Mouse (Mus musculus) right cerebral cortex, postnatal 10 days (tissue): Measurements from ENCODE around the gene Gng7.
A peak's percentile ranks its signal among the peaks of the same experiment; 100 is the strongest.

Experiments used
- DNase-seq, 2 experiments: peaks; one replicate each; pipeline ENCODE4 v3.0.0; 2021; ENCODE audit warnings: low spot score in 2 of 2

Gene Gng7

GRCm38 (mm10) chr10:80968106-80968505 lies 46.6 kb downstream of the Gng7 start:
- DNase-seq, result no peak

DNA sequence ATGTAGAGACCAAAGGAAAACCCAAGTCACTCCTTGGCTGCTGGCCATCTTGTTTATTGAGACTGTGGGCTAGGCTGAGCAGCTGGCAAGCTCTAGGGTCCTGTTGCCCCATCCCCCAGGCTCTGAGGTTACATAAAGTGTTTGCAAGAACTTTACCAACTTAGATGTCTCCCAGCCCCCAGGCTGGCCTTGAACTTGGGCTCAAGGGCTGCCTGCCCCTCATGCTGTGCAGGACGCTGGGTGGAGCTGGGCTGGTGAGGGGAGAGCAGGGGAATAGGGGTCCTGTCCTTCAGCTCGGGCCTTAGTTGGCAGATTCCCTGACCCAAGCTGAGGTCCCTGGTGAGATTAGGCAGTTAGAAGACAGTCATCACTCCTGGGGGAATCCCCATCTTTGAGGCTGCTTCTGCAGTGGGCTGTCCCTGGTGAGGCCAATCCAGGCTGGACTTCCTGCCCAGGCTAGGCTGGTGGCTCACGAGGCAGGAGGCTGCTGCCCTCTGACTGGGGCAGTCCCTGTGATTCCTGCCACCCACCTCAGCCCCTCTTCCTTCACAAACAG lies 47.6 kb downstream of the Gng7 start:
- DNase-seq, result no peak

DNA sequence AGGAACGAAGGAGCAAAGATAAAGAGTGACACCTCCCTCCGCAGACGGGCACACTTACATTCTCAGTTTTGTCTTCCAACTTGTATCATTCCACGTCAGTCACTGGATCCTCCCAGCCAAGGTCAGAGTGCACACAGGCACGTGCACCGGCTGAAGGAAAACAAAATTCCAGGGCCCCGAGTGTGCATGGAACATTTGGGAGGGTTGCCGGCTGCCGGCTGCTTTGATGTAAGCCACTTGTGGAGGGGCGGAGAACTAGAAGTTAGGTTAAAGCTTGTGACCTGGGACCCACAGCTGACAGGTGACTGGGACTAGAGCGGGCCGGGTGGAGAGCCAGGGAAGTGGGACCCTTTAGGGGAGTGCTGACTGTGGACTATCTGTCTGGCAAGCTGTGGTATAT lies 48.4 kb downstream of the Gng7 start:
- DNase-seq, result no peak

- no peak for DNase-seq
Observed at GRCm38 (mm10) chr10:80963031-80963975, 51.4 kb downstream of the Gng7 start.

DNA sequence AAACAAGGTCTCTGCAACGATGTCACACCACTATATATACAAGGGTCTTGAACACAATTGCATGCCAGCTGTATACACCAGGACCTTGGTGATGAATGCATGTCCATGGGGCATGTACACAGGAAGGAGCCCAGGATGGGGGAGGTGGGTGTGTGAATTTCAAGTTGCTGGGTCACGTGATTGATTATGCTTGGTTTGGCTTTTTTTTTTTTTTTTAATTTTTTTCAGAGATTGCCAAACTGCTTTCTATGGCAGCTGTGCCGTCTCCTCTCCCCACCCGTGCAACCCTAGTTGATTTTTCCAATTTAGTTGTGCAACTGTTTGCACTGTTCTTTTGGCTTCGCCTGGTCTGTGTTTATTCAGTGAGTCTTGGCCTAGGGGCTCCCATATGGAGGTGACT lies 52.2 kb downstream of the Gng7 start:
- no peak for DNase-seq

DNA sequence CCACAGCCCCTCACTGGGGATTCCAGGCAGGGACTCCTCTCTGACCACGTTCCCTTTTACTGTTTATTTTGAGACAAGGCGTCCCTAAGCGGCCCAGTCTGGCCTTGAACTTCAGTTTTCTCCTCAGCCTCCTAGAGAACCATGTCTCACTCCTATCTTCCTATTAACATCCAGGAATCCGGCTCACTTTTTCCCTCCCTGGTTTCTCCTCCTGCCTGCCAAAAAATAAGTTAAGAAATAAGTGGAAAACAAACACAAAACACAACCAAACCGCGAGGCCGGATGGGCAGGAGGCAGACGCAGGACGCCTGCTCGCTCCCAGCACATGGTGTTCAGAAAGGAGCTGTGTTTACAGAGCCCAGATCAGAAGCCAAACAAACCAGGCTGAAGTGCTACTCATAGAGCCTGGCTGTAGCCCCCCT lies 52.7 kb downstream of the Gng7 start:
- no peak for DNase-seq

DNA sequence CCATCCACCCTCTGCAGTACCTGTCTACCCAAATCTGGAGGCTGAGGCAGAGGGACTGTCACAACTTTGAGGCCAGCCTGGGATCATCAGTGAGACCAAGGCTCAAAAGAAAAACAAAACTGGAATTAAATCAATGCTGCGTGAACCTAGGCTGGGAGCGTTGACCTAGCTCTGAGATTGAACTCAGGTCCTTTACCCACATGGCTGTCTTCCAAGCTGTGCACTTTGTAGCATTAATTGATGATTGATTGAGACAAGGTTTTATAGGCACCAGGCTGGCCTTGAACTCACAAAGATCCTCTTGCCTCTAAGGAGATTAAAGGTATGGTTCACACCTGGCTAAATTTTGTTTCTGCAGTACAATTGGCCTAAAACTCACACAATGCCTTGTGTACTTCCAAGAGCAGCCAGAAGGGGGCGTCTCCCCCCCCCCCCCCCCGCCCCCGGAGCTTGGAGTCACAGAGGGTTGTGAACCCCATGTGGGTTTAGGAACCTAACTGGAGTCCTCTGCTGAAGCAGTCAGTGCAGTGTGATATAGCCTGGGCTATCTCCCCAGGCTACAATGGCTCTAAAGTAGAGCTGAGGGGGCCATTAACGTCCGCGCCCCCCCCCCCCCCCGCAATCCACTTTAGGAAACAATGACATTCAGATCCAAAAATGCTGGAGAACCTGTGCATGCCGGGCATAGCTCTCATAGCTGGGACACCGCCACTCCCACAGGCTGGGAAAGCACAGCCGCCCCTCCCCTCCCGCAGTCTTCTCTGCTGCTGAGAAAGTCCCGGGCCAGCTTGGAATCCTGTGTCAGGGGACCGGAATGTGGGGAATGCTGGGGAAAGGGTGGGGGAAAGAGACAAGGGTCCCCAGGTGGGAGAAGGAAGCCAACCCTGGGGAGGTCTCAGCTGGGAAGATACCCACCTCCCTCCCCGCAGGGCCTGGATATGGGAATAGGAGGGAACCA lies 53.9 kb downstream of the Gng7 start:
- DNase-seq, result no peak

DNA sequence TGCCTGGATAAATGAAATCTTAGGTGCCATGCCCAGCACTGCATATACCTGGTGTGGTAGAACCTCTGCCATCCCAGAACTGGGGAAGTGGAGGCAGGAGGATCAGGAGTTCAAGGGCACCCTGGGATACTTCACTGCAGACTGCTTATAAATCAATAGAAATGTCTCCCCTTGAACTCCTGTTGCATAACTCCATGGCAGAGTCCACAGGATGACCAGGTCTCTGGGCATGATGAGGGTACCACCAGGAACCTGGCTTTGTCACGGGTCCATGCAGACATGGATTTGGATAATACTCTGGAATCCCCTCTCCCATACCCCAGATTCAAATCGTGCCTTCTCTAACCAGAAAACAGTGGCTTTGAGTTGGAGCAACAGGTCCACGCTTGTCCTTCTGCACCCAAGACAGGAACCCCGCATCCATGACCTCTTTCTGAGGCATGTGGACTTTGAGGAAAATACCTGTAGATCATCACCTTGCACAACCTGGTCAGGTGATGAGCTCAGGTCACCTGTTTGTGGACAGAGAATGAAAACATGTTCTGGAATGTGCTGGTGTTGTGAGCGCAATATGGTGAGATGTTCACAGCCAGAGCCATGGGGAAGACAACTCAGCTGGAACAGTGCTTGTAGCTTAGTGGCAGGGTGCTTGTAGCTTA lies 55.6 kb downstream of the Gng7 start:
- no peak for DNase-seq

DNA sequence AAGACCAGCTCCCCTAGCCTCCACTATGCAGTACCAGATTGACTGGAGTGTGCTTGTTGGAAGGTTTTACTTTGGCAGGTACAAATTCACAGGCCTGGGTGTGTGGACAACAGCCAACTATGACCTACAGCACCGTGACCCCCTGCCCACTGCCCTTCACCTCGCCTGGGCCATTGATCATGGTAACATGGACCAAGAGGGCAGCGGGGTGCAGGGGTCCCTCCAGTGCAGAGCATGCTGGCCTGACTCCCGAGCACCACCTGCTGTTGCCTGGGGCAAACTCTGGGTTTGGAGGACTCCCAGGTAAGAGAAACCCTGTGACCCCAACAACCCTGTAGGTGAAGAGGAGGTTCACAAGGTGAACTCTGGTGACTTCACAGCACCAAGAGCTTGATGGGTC lies 57.0 kb downstream of the Gng7 start:
- DNase-seq, result no peak

- no peak for DNase-seq
Observed at GRCm38 (mm10) chr10:80956901-80957300, 57.8 kb downstream of the Gng7 start.

DNA sequence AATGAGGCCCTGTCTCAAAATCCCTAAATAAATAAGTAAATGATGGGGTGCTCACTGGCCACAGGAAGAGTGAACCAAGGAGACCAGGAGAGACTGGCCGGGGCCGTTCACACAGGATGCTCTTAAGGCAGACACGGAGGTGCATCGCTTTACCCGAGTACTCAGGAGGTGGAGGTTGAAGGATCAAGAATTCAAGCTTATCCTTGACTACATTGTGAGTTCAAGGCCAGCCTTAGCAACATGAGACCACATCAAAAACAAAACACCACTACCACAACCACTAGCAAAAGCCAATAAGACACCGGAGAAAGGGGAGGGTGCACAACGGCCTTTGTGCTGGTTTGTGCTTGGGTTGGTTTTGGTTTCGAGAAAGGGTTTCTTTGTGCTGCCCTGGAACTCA lies 58.4 kb downstream of the Gng7 start:
- DNase-seq, result no peak

DNA sequence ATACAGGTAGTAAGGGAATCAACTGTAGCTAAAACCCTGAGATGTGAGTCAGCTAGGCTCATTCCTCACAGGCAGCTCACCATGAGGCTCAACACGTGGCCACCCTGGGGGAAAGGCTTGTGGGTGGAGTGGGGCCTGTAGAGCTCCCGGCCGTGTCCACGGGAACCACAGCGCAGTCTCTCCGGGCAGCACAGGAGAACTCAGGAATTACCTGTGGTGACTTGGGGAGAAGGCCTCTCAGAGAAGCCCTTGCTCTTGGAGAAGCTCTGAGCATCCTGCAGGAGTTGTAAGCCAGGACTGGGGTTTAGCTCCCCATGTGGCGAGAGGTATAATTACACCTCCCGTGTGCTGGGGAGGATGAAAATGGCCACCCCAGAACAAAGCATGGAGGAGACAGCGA lies 59.2 kb downstream of the Gng7 start:
- peak; percentile 59 to 72 for DNase-seq

GRCm38 (mm10) chr10:80954843-80955242 lies 59.9 kb downstream of the Gng7 start:
- DNase-seq, result no peak

DNA sequence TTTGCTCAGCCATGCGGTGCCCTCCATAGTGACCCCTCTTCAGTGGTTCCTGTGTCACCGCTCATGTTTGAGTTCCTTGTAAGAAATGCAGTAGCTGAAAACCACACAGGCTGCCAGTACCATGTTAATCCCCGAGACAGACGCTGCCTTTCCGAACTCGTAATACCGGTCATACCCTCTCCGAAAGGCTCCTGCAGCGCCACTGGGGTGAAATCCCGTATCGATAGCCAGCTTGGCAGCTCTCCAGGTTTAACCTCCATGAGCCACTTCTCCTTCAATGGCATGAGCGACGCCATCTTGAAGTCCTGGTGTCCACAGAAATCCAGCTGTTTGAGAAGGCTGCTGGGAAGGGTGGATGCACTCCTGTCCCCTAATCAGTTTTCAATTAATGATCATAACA lies 60.3 kb downstream of the Gng7 start:
- no peak for DNase-seq

DNA sequence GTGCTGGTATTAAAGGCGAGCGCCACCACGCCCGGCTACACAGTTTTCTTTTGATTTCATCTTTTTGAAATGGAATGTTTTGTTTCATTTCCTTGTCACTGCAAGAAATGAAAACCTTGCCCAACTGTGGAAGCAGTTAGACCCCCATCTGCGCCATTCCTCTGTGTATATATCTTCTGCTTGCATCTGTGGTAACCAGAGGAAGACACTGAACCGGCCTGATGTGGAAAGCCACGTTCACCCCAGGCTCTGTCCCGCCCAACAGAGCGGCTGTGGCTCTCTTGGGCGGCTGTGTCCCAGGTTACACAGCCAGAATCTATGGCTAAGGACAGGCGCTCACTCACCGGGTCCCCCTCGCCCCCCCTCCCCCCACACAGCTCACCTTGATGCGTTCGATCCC lies 62.3 kb downstream of the Gng7 start:
- DNase-seq, result no peak

- no peak for DNase-seq
Observed at GRCm38 (mm10) chr10:80951761-80952390, 62.9 kb downstream of the Gng7 start.

DNA sequence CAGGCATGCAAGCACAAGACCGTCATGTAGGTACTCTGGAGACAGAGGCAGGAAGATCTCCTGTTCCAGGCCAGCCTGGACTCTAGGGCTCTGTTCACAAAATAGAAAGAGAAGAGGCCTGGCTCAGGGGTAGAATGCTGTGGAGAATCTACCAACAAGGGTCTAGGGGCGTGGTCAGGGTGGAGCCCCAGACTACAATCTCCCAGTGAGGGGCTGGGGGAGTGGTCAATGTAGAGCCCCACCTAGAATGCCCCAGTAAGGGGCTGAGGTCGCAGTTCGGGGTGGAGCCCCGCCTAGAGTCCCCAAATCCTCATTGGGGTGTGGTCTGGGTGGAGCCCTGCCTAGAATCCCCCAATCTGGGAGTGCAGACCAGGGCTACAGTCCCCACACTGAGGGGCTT lies 64.4 kb downstream of the Gng7 start:
- DNase-seq, result no peak

- no peak for DNase-seq
Observed at GRCm38 (mm10) chr10:80949081-80949480, 65.7 kb downstream of the Gng7 start.

GRCm38 (mm10) chr10:80948570-80948969 lies 66.2 kb downstream of the Gng7 start:
- DNase-seq, result no peak

DNA sequence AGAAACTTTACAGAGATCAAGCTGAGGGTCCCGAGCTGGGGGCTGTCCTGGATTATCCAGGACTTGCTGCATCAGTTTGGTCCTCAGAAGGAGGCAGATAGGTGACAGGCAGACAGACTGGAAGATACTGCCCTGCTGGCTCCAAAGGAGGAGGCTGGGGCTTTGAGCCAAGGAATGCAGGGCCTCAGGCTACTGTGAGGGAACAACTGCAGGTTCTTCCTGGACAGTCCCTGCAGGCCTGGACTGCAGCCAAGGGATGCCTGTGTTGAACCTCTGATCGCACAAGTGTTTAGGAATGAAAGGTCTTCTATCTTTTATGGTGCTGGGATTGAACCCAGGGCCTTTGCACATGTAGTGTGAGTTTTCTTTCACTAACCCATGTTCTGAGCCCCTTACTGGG lies 66.9 kb downstream of the Gng7 start:
- no peak for DNase-seq
